Mouse (Mus musculus): ENCODE data around the gene Tsen34. TPM values are rescaled to one million over a fixed set of nuclear protein-coding genes. Genes with fewer than 3 reads are reported as not detected.

Gene Tsen34
- polyA plus RNA-seq, 1 experiment from 2014 or later: 341 TPM

DNA sequence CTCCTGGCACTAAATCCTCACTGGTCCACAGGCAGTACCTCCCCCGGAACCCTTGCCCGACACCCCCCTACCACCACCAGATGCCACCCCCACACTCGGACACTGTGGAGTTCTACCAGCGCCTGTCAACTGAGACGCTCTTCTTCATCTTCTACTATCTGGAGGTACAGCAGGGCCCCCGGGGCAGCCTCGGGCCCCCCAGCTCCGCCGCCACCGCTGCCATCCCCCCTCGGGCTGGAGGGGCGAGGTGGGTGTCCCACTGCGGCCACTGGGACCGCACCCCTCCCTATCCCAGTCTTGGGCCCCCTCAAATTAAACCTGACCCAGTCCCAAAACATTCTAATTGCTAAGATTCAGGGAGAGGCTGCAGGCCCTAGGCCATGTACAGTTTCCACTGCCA is 34.1 kb upstream of the Tsen34 start:
- WGBS: 90% methylated on average over 14 of the region's 14 CpGs

DNA sequence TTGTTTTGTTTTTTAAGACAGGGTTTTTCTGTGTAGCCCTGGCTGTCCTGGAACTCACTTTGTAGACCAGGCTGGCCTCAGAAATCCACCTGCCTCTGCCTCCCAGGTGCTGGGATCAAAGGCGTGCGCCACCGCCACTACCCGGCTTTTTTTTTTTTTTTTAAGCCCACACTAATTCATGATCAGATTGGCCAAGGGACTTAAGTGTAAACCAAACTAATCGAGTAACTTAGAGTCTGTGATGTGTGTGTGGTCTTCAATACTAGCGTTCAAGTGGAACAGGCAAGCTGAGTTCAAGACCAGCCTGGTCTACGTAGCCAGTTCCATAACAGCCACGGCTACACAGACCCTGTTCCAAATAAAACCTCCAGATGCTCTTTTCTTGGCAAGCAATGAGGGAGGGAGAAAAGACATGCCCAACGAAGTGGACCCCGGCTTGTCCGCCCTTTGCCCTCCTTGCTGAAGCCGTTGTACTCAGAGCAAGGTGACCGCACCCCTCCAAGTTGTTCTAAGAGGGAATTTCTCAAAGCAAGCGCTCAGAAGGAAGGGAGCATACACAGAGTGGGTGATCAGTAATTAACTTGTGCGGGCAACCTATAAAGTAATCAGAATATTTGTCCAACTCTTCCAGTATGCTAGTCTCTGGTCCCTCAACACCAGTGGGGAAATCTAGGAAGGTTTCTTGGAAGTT is 28.0 kb upstream of the Tsen34 start:
- H3K9me3 ChIP-seq (ENCODE audit: low read length): no peaks in the 10 kb centered on the region
- peak overlapping the region; percentile 72 for H3K4me2 ChIP-seq (replicated peaks; ENCODE audit: low read depth, low read length)
- peaks cover 17% of the 10 kb centered on the region for H3K4me1 ChIP-seq (ENCODE audit: insufficient read depth, low read length)
- ATAC-seq (ENCODE audit: low FRiP score, low TSS enrichment): peak; percentile 40
- 25% methylated on average over 15 of the region's 15 CpGs for WGBS
- H3K27ac ChIP-seq (ENCODE audit: low read length): peak overlapping the region; percentile 90
- H3K27me3 ChIP-seq (ENCODE audit: insufficient read depth, low read length): no peaks in the 10 kb centered on the region
- H3K4me3 ChIP-seq (ENCODE audit: low read length): peak overlapping the region; percentile 75
- H3K9ac ChIP-seq (replicated peaks; ENCODE audit: low read length): peak overlapping the region; percentile 82
- peaks cover 30% of the 10 kb centered on the region for H3K36me3 ChIP-seq (ENCODE audit: insufficient read depth, low read length)

More for the DNA sequence above, 34.1 kb upstream of the Tsen34 start:
- no peak overlapping the region for H3K4me2 ChIP-seq (replicated peaks; ENCODE audit: low read depth, low read length)
- no peaks in the 10 kb centered on the region for H3K27me3 ChIP-seq (ENCODE audit: insufficient read depth, low read length)
- no peak overlapping the region for H3K27ac ChIP-seq (ENCODE audit: low read length)
- peaks cover 2% of the 10 kb centered on the region for H3K4me1 ChIP-seq (ENCODE audit: insufficient read depth, low read length)
- ATAC-seq (ENCODE audit: low FRiP score, low TSS enrichment): no peak
- H3K36me3 ChIP-seq (ENCODE audit: insufficient read depth, low read length): peaks cover 91% of the 10 kb centered on the region
- no peak overlapping the region for H3K9ac ChIP-seq (replicated peaks; ENCODE audit: low read length)
- no peaks in the 10 kb centered on the region for H3K9me3 ChIP-seq (ENCODE audit: low read length)
- H3K4me3 ChIP-seq (ENCODE audit: low read length): no peak overlapping the region

- Histone ChIP-seq H3K4me1 (ENCODE audit: insufficient read depth, low read length) (peaks cover 17% of the 10 kb centered on the region), H3K27me3 (ENCODE audit: insufficient read depth, low read length) (no peaks in the 10 kb centered on the region), H3K36me3 (ENCODE audit: insufficient read depth, low read length) (peaks cover 22% of the 10 kb centered on the region), H3K27ac (ENCODE audit: low read length) (peak within 1 kb of the TSS; percentile 90), H3K4me2 (replicated peaks; ENCODE audit: low read depth, low read length) (peak within 1 kb of the TSS; percentile 74), H3K9ac (replicated peaks; ENCODE audit: low read length) (peak within 1 kb of the TSS; percentile 82), H3K9me3 (ENCODE audit: low read length) (no peaks in the 10 kb centered on the region), H3K4me3 (ENCODE audit: low read length) (peak within 1 kb of the TSS; percentile 75)
- WGBS: 4% methylated on average over 45 of the region's 45 CpGs
- peak; percentile 99 for ATAC-seq (ENCODE audit: low FRiP score, low TSS enrichment)
These were observed 27.2 kb upstream of the Tsen34 start, which contains the start of gene Leng1 for GRCm38 (mm10) chr7:3665215-3666114. Leng1 (minus strand) TSS chr7:3665840.

GRCm38 (mm10) chr7:3666921-3667391 is 25.7 kb upstream of the Tsen34 start:
- no peak for ATAC-seq (ENCODE audit: low FRiP score, low TSS enrichment)
- H3K4me3 ChIP-seq (ENCODE audit: low read length): peak overlapping the region; percentile 7; the same call in 1 of the 2 replicates
- H3K9ac ChIP-seq (replicated peaks; ENCODE audit: low read length): 0 out of 2 replicates have a peak overlapping the region, but pooled peaks have one; percentile 28
- peaks cover 11% of the 10 kb centered on the region for H3K36me3 ChIP-seq (ENCODE audit: insufficient read depth, low read length)
- H3K27me3 ChIP-seq (ENCODE audit: insufficient read depth, low read length): no peaks in the 10 kb centered on the region
- 20% methylated on average over 14 of the region's 14 CpGs for WGBS
- peaks cover 17% of the 10 kb centered on the region for H3K4me1 ChIP-seq (ENCODE audit: insufficient read depth, low read length)
- no peak overlapping the region for H3K27ac ChIP-seq (ENCODE audit: low read length)
- no peaks in the 10 kb centered on the region for H3K9me3 ChIP-seq (ENCODE audit: low read length)
- peak overlapping the region; percentile 37 for H3K4me2 ChIP-seq (replicated peaks; ENCODE audit: low read depth, low read length)

DNA sequence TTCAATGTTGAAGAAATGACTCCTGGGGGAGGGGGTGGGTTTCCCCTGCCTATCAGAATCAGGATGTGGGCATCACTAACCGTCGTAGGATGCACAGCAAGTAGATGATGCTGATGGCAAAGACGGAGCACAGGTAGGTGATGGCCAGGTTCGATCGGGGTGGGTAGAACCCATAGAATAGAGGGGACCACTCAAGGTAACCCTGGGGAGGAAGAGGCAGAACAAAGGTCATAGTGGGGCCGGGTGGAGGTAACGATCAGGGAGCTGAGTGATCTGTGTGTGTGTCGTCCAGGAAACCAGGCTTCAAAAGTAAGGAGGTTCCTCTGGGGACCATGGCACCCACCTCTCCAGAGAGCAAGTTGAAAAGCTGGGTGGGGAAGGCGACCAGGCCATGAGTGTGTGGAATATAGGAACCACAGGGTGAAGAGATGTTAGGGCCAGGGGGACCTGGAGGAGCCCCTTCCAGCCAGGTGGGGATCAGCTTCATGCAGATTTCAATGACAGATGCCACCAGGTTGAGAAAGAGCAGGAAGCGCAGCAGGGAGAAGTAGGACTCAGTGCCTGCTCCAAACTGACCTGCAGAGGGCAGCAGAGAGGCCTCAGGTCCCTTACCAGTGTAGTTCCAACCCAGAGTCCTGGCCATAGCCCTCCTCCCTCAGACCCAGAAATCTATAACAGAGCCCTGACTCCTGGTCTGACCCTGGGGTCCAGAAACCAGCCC is 18.0 kb upstream of the Tsen34 start:
- Histone ChIP-seq H3K27ac (ENCODE audit: low read length) (no peak overlapping the region), H3K4me3 (ENCODE audit: low read length) (no peak overlapping the region), H3K4me1 (ENCODE audit: insufficient read depth, low read length) (no peaks in the 10 kb centered on the region), H3K4me2 (replicated peaks; ENCODE audit: low read depth, low read length) (no peak overlapping the region), H3K9me3 (ENCODE audit: low read length) (no peaks in the 10 kb centered on the region), H3K27me3 (ENCODE audit: insufficient read depth, low read length) (no peaks in the 10 kb centered on the region), H3K36me3 (ENCODE audit: insufficient read depth, low read length) (0 out of 2 replicates have a peak, but pooled peaks cover 4% of the 10 kb centered on the region), H3K9ac (replicated peaks; ENCODE audit: low read length) (no peak overlapping the region)
- 80% methylated on average over 10 of the region's 10 CpGs for WGBS
- peak; percentile 91 for ATAC-seq (ENCODE audit: low FRiP score, low TSS enrichment)

DNA sequence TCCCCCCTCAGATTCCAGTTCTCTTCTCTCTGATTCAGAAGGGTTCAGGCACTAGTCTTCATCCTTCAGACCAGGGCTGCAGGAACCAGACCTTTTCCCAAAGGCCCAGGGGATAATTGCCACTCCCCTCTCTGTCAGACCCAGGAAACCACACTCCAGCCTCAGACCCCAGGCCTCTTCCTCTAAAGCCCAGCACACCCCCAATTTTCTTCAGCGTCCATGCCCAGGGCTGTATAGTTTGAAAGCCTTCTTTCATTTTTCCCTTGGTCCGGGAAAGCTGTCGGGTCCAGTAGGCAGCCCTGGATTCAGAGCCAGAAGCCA is 17.5 kb upstream of the Tsen34 start:
- 76% methylated on average over 3 of the region's 3 CpGs for WGBS
- Histone ChIP-seq H3K4me1 (ENCODE audit: insufficient read depth, low read length) (no peaks in the 10 kb centered on the region), H3K9ac (replicated peaks; ENCODE audit: low read length) (no peak overlapping the region), H3K27ac (ENCODE audit: low read length) (no peak overlapping the region), H3K27me3 (ENCODE audit: insufficient read depth, low read length) (no peaks in the 10 kb centered on the region), H3K4me3 (ENCODE audit: low read length) (no peak overlapping the region), H3K36me3 (ENCODE audit: insufficient read depth, low read length) (0 out of 2 replicates have a peak, but pooled peaks cover 4% of the 10 kb centered on the region), H3K9me3 (ENCODE audit: low read length) (no peaks in the 10 kb centered on the region), H3K4me2 (replicated peaks; ENCODE audit: low read depth, low read length) (no peak overlapping the region)
- ATAC-seq (ENCODE audit: low FRiP score, low TSS enrichment): no peak

GRCm38 (mm10) chr7:3676371-3676770 is 16.3 kb upstream of the Tsen34 start:
- Histone ChIP-seq H3K27me3 (ENCODE audit: insufficient read depth, low read length) (no peaks in the 10 kb centered on the region), H3K27ac (ENCODE audit: low read length) (no peak overlapping the region), H3K4me1 (ENCODE audit: insufficient read depth, low read length) (no peaks in the 10 kb centered on the region), H3K9me3 (ENCODE audit: low read length) (no peaks in the 10 kb centered on the region), H3K4me3 (ENCODE audit: low read length) (no peak overlapping the region), H3K4me2 (replicated peaks; ENCODE audit: low read depth, low read length) (no peak overlapping the region), H3K36me3 (ENCODE audit: insufficient read depth, low read length) (0 out of 2 replicates have a peak, but pooled peaks cover 4% of the 10 kb centered on the region), H3K9ac (replicated peaks; ENCODE audit: low read length) (peak overlapping the region; percentile 37; the same call in 1 of the 2 replicates)
- WGBS: 87% methylated on average over 12 of the region's 12 CpGs
- no peak for ATAC-seq (ENCODE audit: low FRiP score, low TSS enrichment)

DNA sequence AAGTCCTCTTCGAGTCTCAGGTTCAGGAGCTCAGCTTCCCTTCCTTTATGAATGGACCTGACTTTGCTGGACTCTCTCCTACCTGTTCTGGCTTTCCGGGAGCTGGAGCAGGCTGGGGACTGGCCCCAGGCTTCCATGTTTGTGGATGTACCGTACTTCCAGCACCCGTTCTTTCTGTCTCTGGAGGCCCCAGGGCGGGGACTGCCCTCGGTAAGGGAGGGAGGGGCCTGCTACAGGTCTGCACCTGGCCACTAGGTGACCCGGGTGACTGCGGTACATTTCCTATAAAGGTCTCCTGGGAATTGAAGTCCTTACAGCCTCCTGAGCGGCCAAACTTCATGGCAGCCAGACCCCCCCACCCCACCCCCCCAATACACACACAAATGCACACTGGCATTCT is 15.3 kb upstream of the Tsen34 start, which contains the start of gene Tmc4:
Tmc4 (minus strand) TSS at position 212 of the 400 bp plus-strand sequence.
- Histone ChIP-seq H3K4me2 (replicated peaks; ENCODE audit: low read depth, low read length) (peak within 1 kb of the TSS; percentile 34), H3K4me1 (ENCODE audit: insufficient read depth, low read length) (no peaks in the 10 kb centered on the region), H3K27ac (ENCODE audit: low read length) (0 out of 2 replicates have a peak within 1 kb of the TSS, but pooled peaks have one; percentile 38), H3K9ac (replicated peaks; ENCODE audit: low read length) (peak within 1 kb of the TSS; percentile 37), H3K27me3 (ENCODE audit: insufficient read depth, low read length) (no peaks in the 10 kb centered on the region), H3K36me3 (ENCODE audit: insufficient read depth, low read length) (0 out of 2 replicates have a peak, but pooled peaks cover 8% of the 10 kb centered on the region), H3K9me3 (ENCODE audit: low read length) (no peaks in the 10 kb centered on the region), H3K4me3 (ENCODE audit: low read length) (peak within 1 kb of the TSS; percentile 35)
- ATAC-seq (ENCODE audit: low FRiP score, low TSS enrichment): 0 out of 2 replicates have a peak, but pooled peaks have one; percentile 32
- 39% methylated on average over 9 of the region's 9 CpGs for WGBS

DNA sequence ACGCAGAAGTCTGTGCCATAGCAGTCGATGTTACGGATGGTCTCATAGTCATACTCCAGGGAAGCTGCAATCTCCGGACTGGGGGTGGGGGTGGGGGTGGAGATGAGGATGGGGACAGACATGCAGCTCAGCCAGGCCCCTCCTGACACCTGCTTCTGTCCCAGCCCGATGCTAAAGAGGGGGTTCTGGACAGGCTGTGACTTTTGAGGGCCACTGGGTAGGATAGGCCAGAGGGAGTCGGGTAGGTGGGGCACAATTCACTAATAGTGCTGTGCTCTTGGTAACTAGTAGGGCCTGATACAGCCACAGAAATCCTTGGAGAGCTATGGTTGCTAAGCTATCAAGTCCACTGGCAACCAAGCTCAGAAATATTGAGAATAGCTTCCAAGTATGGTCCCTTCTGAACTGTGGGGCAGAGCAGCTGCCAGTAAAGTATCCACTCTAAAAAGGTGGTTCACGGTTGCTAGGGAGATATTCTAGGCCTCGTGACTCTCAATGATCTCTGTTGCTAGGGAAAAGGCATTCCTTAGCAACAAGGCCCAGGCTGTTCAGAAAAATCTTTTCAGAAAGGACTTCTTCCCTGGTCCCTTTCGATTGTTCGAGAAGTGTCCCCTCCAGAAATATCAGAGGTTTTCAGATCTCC is 8.6 kb upstream of the Tsen34 start:
- no peak overlapping the region for H3K4me3 ChIP-seq (ENCODE audit: low read length)
- no peak for ATAC-seq (ENCODE audit: low FRiP score, low TSS enrichment)
- H3K4me2 ChIP-seq (replicated peaks; ENCODE audit: low read depth, low read length): no peak overlapping the region
- no peak overlapping the region for H3K27ac ChIP-seq (ENCODE audit: low read length)
- WGBS: 90% methylated on average over 10 of the region's 10 CpGs
- no peak overlapping the region for H3K9ac ChIP-seq (replicated peaks; ENCODE audit: low read length)
- no peaks in the 10 kb centered on the region for H3K27me3 ChIP-seq (ENCODE audit: insufficient read depth, low read length)
- no peaks in the 10 kb centered on the region for H3K9me3 ChIP-seq (ENCODE audit: low read length)
- H3K4me1 ChIP-seq (ENCODE audit: insufficient read depth, low read length): no peaks in the 10 kb centered on the region
- peaks cover 32% of the 10 kb centered on the region for H3K36me3 ChIP-seq (ENCODE audit: insufficient read depth, low read length)

Measured in kidney, embryonic 16.5 days (tissue).